Mouse (Mus musculus) heart, adult 18-20 months (tissue): ENCODE data around the gene Cln3. TPM values are rescaled to one million over a fixed set of nuclear protein-coding genes. Genes with fewer than 3 reads are reported as not detected.
A peak's percentile ranks its signal among the peaks of the same experiment; 100 is the strongest.

Experiments
- DNase-seq, 2 experiments: peaks; one replicate each; pipeline ENCODE4 v3.0.0; 2021 to 2022; ENCODE audit warnings: mixed read lengths in 1 of 2
- total RNA-seq, 2 experiments: library from RNA; stranded (reverse); gene quantifications; 2 replicates each; pipeline ENCODE4 v1.2.3; 2021

Gene Cln3
- total RNA-seq, 2 experiments from 2014 or later, result 9.0 to 17.9 TPM

GRCm38 (mm10) chr7:126595890-126596289, 10.3 kb upstream of the Cln3 start:
- no peak for DNase-seq

- DNase-seq, result no peak
Observed at GRCm38 (mm10) chr7:126594862-126595561, 9.4 kb upstream of the Cln3 start, which contains the start of gene Il27. Il27 (minus strand) TSS chr7:126594941.

GRCm38 (mm10) chr7:126587779-126588178, 2.2 kb upstream of the Cln3 start:
- DNase-seq, result peak in 1 of 2 experiments; percentile 41

- DNase-seq, result peak; percentile 64 to 74
Observed at GRCm38 (mm10) chr7:126586839-126587238, 1.2 kb upstream of the Cln3 start.

GRCm38 (mm10) chr7:126584506-126584977, 1.1 kb downstream of the Cln3 start, which contains the start of gene Apobr:
Apobr (plus strand) TSS chr7:126584942.
- peak in 1 of 2 experiments; percentile 49 for DNase-seq

GRCm38 (mm10) chr7:126583761-126584160, 1.9 kb downstream of the Cln3 start:
- DNase-seq, result no peak

GRCm38 (mm10) chr7:126583251-126583709, 2.3 kb downstream of the Cln3 start:
- peak; percentile 89 to 92 for DNase-seq

GRCm38 (mm10) chr7:126582759-126583158, 2.9 kb downstream of the Cln3 start:
- DNase-seq, result no peak

GRCm38 (mm10) chr7:126581661-126582060, 4.0 kb downstream of the Cln3 start:
- no peak for DNase-seq

GRCm38 (mm10) chr7:126579172-126579571, 6.4 kb downstream of the Cln3 start:
- DNase-seq, result peak; percentile 38 to 67

- peak in 1 of 2 experiments; percentile 58 for DNase-seq
Observed at GRCm38 (mm10) chr7:126576946-126577345, 8.7 kb downstream of the Cln3 start.

GRCm38 (mm10) chr7:126566094-126566765, 19.4 kb downstream of the Cln3 start, which contains the start of gene Eif3c:
Eif3c (minus strand) TSS chr7:126566411.
- DNase-seq, result peak; percentile 92 to 93

GRCm38 (mm10) chr7:126565693-126566092, 19.9 kb downstream of the Cln3 start:
- no peak for DNase-seq

GRCm38 (mm10) chr7:126556635-126557034, 29.0 kb downstream of the Cln3 start:
- no peak for DNase-seq

GRCm38 (mm10) chr7:126554796-126555195, 30.8 kb downstream of the Cln3 start:
- DNase-seq, result no peak

GRCm38 (mm10) chr7:126545631-126546030, 40.0 kb downstream of the Cln3 start:
- DNase-seq, result no peak

GRCm38 (mm10) chr7:126541661-126542060, 44.0 kb downstream of the Cln3 start:
- no peak for DNase-seq

- peak in 1 of 2 experiments; percentile 11 for DNase-seq
Observed at GRCm38 (mm10) chr7:126537820-126538585, 47.6 kb downstream of the Cln3 start.

GRCm38 (mm10) chr7:126536466-126536865, 49.2 kb downstream of the Cln3 start:
- no peak for DNase-seq

- peak in 1 of 2 experiments; percentile 19 for DNase-seq
Observed at GRCm38 (mm10) chr7:126535766-126536165, 49.9 kb downstream of the Cln3 start.

- DNase-seq, result no peak
Observed at GRCm38 (mm10) chr7:126533434-126533833, 52.2 kb downstream of the Cln3 start.

- DNase-seq, result peak; percentile 14 to 47
Observed at GRCm38 (mm10) chr7:126528166-126528577, 57.4 kb downstream of the Cln3 start.
